Mouse (Mus musculus): ENCODE data around the gene Zglp1.
A peak's percentile ranks its signal among the peaks of the same experiment; 100 is the strongest.

The Zglp1 gene

GRCm38 (mm10) chr9:21067006-21067684 lies at the start of gene Zglp1:
Zglp1 (minus strand) TSS chr9:21067093.
- DNase-seq: no peak

GRCm38 (mm10) chr9:21115105-21115504 lies 48.2 kb upstream of the Zglp1 start:
- DNase-seq: no peak

DNA sequence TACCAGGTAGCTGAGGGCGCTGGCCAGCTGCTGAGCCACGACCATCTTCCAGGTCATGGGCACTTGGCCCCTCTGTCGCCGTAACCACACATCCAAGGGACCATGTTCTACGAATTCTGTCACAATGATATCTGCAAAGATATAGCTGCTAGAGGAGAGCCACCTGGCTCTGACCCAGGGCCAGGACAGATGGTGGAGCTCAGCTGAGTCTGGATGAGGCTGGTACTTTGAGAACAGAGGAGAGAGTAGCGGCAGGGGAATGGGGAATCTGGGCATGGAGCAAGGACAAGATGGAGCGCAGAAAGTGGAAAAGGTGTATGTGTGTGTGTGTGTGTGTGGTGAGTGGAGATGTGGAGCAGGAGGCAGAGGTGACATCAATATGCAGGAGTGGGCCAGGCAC lies 47.3 kb upstream of the Zglp1 start:
- no peak for DNase-seq

DNA sequence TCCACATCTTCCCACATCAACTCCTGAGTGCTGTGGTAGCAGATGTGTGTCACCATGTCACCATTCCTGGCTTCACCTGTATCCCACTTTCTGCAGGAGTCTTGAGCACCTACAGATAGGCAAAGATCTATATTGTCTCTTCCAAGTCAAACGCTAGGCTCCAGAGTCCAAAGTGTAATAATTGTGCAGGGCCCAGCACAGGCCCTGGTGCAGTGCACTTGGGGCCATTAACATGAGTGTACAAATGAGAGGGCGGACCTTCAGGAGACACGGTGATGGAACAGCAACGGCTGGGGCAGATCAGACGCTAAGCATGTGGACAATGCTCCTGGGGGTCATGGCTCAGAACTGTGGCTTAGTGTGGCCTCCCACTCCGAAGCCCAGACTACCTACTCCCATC lies 46.9 kb upstream of the Zglp1 start:
- no peak for DNase-seq

- no peak for DNase-seq
Observed at GRCm38 (mm10) chr9:21107607-21108237, 40.8 kb upstream of the Zglp1 start.

- DNase-seq: peak; percentile 40
Observed at GRCm38 (mm10) chr9:21105760-21106564, 39.1 kb upstream of the Zglp1 start.

- no peak for DNase-seq
Observed at GRCm38 (mm10) chr9:21104814-21105213, 37.9 kb upstream of the Zglp1 start.

DNA sequence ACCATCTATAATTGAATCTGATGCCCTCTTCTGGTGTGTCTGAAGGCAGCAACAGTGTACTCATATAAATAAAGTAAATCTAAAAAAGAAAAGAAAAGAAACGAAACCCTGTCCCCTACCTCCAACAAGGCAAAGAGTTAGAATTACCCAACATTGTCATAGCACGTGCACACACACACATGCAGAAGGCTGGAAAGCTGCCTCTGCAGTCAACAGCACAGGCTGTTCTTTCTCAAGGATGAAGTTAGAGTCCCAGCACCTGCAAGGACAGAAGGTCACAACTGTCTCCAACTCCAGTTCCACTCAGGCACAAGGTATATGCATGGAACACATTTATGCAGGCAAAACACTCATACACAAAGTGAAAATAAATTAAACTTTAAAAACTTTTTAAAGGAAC lies 35.2 kb upstream of the Zglp1 start:
- no peak for DNase-seq

DNA sequence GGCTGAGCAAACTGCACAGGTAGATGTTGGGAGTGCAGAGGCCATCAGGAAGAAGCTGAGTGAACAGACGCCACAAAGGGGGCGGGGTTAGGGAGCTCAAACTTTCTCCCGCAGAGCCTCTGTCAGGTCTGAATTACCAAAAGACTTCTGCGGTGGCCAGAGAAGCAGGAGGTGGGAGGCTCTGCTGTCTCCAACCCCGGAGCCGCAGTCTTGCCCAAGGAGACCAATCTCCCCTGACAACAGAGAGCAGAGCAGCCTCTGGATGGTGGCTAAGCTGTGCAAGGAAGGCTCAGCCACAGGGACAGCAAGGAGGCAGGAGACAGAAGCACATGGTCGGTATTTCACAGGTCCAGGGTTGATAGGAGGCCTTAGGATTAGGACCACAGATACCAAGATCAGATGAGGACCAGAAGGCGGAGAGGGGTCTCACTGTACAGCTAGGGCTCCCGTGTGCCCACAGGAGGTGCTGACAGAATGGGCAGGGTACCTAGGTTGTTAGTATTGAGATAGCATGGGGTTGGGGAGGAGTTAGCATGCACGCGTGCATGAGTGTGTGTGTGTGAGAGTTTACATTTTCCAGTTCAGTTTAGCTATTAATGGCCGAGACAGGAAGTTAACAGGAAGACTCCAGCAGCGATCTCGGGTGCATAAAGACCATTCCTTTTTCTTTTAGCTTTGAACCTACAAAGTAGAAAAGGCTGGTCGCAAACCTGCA lies 33.7 kb upstream of the Zglp1 start:
- no peak for DNase-seq

DNA sequence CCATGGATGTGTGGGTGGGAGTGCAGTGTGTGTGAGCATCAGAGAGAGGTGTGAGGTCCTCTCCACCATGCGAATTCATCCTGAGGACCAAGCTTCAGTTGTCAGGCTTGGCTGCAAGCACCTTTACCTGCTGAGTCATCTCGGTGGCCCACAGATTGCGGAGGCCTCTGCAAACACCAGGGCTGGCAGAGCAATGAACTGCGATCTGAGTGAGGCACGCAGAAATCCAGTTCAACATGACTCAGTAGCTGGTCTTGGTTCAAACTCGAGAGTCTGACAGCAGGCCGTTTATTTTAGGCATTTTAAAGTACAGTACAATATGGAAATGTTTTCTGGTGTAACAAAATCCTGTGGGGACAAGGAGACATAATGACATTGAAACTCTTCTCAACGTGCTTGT lies 30.9 kb upstream of the Zglp1 start:
- DNase-seq: peak; percentile 80

- no peak for DNase-seq
Observed at GRCm38 (mm10) chr9:21095958-21096357, 29.1 kb upstream of the Zglp1 start.

GRCm38 (mm10) chr9:21093423-21093822 lies 26.5 kb upstream of the Zglp1 start:
- no peak for DNase-seq

GRCm38 (mm10) chr9:21091707-21092320 lies 24.9 kb upstream of the Zglp1 start, which contains the start of the genes Gm38431 and Raver1:
Gm38431 (minus strand) TSS chr9:21091997.
Raver1 (minus strand) TSS chr9:21092008.
- DNase-seq: peak; percentile 99

GRCm38 (mm10) chr9:21090972-21091706 lies 24.2 kb upstream of the Zglp1 start:
- no peak for DNase-seq

DNA sequence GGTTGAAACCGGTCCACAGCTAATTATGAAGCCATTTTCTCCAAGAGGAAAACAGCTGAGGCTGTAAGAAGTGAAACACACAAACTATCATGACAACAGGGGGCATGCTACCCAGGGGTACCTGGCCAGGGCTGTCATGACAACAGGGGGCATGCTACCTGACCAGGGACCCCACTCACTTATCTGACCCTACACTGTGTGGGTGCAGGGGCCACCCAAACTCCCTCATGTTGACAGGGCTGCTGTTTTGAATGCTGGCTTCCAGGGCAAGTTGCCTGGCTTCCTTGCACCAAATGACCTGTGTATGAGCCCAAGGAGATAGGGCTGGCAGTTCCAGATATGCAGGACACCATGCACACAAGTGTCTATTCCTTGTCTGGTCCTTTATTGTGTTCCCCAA lies 23.6 kb upstream of the Zglp1 start:
- DNase-seq: no peak

GRCm38 (mm10) chr9:21083324-21083723 lies 16.4 kb upstream of the Zglp1 start:
- DNase-seq: no peak

GRCm38 (mm10) chr9:21081127-21081526 lies 14.2 kb upstream of the Zglp1 start:
- no peak for DNase-seq

GRCm38 (mm10) chr9:21075625-21076024 lies 8.7 kb upstream of the Zglp1 start:
- DNase-seq: no peak

DNA sequence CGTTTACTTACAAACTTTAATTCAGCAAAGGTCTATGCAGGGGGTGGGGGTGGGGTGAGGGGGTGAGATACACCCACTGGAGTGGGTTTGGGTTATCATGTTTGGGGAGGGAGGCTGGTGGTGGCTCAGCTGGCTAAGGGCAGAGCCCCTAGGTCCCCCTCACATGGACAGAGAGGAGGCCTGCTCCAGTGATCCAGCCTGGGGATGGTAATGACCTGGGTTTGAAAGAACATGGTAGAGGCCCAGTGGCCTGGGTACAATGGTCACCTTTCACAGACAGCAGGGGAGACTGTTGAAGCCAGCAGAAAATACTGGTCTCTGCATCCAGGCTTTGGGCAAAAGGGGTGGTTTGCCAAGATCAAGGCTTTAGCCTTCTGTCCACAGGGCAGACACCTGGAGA lies 7.3 kb upstream of the Zglp1 start:
- no peak for DNase-seq

- peak; percentile 93 for DNase-seq
Observed at GRCm38 (mm10) chr9:21073044-21073840, 6.3 kb upstream of the Zglp1 start, which contains the start of the genes Gm49373 and Fdx1l. Gm49373 (minus strand) TSS chr9:21073096. Fdx1l (minus strand) TSS chr9:21073614.

DNA sequence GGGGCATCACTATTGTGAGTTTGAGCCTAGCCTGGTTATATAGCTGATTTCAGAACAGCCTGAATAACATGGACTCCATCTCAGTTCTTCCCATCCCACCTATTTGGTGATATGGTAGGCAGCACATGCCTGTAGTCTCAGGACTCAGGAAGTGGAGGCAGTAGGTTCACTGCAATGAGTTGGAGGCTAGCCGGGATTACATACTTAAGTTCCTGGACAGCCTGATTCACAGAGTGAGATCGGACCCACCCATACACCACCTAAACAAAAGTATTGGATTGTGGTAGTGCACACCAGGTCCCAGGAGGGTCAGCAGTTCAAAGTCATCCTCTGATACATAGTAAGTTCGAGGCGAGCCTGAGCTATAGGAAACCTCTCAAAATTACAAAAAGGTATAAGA lies 5.7 kb upstream of the Zglp1 start:
- no peak for DNase-seq
